Mouse (Mus musculus): ENCODE results near the gene Esyt2. TPM values are rescaled to one million over a fixed set of nuclear protein-coding genes. Genes with fewer than 3 reads are reported as not detected.

Esyt2 gene
- polyA plus RNA-seq (2016; fragmentation: Nextera tagmentation; extraction: Ambion mirVana): 20.9 TPM in 2 replicates

DNA sequence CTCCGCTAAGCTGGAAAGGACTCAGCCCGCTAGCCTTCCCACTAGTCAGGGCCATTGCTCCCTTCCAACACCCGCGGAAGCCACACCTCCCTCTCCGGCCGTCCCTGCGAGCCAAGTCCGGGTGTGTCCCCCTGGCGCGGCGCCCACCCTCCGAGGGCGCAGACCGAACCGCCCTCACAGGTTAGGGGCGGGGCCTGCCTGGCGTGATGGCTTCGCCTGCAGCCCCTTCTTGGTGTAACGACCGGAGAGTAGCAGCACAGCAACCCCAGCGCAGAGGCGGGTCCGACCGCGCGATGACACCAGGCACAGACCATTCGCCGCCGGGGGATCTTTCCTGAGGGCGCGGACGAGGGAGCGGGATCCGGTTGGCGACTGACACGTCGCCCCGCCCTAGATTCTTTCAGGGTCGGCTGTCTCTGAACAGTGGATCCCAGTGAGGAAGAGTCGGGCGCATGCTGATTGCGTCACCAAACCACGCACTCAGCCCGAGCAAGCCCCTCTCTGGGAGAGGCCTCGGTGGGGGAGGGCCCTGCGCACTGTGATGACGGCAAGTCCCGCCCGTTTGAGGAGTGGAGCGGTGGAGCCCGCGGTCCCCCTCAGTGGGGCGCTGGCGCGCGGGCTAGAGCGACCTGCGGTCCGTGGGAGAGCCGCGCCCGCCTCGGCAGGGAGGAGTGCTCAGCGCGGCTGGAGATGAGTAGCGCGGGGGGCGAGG is at the start of gene Esyt2:
TSS of gene Esyt2 (plus strand) at position 544 of the 712 bp plus-strand sequence.
- Histone ChIP-seq H3K9me3 (replicated peaks) (no peaks in the 10 kb centered on the region), H3K27ac (peak within 1 kb of the TSS; percentile 97), H3K27me3 (no peaks in the 10 kb centered on the region), H3K4me1 (peaks cover 9% of the 10 kb centered on the region), H3K36me3 (no peaks in the 10 kb centered on the region), H3K4me3 (peak within 1 kb of the TSS; percentile 83), H3K9ac (peak within 1 kb of the TSS; percentile 91), H3K4me2 (replicated peaks) (peak within 1 kb of the TSS; percentile 99)
- WGBS: under 1% methylated on average over 66 of the region's 68 CpGs
- peak; percentile 98 for ATAC-seq (ENCODE audit: low FRiP score)

- Histone ChIP-seq H3K36me3 (0 out of 2 replicates have a peak, but pooled peaks cover 7% of the 10 kb centered on the region), H3K4me3 (no peak overlapping the region), H3K9me3 (replicated peaks) (no peaks in the 10 kb centered on the region), H3K4me1 (no peaks in the 10 kb centered on the region), H3K4me2 (replicated peaks) (no peak overlapping the region), H3K27me3 (no peaks in the 10 kb centered on the region), H3K27ac (no peak overlapping the region), H3K9ac (no peak overlapping the region)
- 77% methylated on average over 12 of the region's 12 CpGs for WGBS
- ATAC-seq (ENCODE audit: low FRiP score): no peak
Measured at GRCm38 (mm10) chr12:116231612-116232011, 49.4 kb upstream of the Esyt2 start.

DNA sequence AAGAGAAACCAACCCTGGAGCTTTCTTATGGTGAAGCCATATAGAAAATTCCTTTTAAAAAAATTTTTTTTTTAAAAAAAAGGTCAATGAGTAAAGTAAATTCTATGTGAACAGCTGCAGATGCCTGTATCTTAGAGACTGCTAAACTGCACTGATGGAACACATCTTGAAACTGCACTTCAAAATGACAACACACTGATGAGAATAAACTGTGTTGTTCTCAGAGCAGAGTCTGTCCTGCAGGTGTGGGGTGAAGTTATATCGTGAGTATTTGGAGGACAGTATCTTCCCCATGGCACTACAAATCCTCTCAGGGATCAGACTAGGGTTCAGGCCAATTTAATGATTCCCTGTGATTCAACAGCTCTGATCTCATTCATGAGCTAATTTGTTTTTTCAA is 48.9 kb upstream of the Esyt2 start:
- 86% methylated on average over 1 of the region's 1 CpGs for WGBS
- H3K27ac ChIP-seq: no peak overlapping the region
- 0 out of 2 replicates have a peak, but pooled peaks cover 4% of the 10 kb centered on the region for H3K36me3 ChIP-seq
- H3K4me3 ChIP-seq: no peak overlapping the region
- no peak overlapping the region for H3K4me2 ChIP-seq (replicated peaks)
- H3K27me3 ChIP-seq: no peaks in the 10 kb centered on the region
- no peaks in the 10 kb centered on the region for H3K9me3 ChIP-seq (replicated peaks)
- no peak overlapping the region for H3K9ac ChIP-seq
- no peak for ATAC-seq (ENCODE audit: low FRiP score)
- no peaks in the 10 kb centered on the region for H3K4me1 ChIP-seq

- no peak for ATAC-seq (ENCODE audit: low FRiP score)
- no peaks in the 10 kb centered on the region for H3K27me3 ChIP-seq
- H3K4me1 ChIP-seq: no peaks in the 10 kb centered on the region
- H3K4me2 ChIP-seq (replicated peaks): no peak overlapping the region
- peaks cover 2% of the 10 kb centered on the region for H3K36me3 ChIP-seq
- H3K27ac ChIP-seq: no peak overlapping the region
- H3K9me3 ChIP-seq (replicated peaks): no peaks in the 10 kb centered on the region
- no peak overlapping the region for H3K4me3 ChIP-seq
- WGBS: 87% methylated on average over 4 of the region's 4 CpGs
- no peak overlapping the region for H3K9ac ChIP-seq
Measured at GRCm38 (mm10) chr12:116235356-116235755, 45.6 kb upstream of the Esyt2 start.

GRCm38 (mm10) chr12:116236658-116237057 is 44.3 kb upstream of the Esyt2 start:
- Histone ChIP-seq H3K4me3 (no peak overlapping the region), H3K36me3 (peaks cover 10% of the 10 kb centered on the region), H3K9ac (no peak overlapping the region), H3K27ac (no peak overlapping the region), H3K9me3 (replicated peaks) (no peaks in the 10 kb centered on the region), H3K4me2 (replicated peaks) (no peak overlapping the region), H3K27me3 (no peaks in the 10 kb centered on the region), H3K4me1 (no peaks in the 10 kb centered on the region)
- WGBS: 84% methylated on average over 3 of the region's 3 CpGs
- ATAC-seq (ENCODE audit: low FRiP score): no peak

GRCm38 (mm10) chr12:116238370-116238769 is 42.6 kb upstream of the Esyt2 start:
- H3K27me3 ChIP-seq: no peaks in the 10 kb centered on the region
- no peak for ATAC-seq (ENCODE audit: low FRiP score)
- H3K9ac ChIP-seq: no peak overlapping the region
- peaks cover 10% of the 10 kb centered on the region for H3K36me3 ChIP-seq
- no peaks in the 10 kb centered on the region for H3K9me3 ChIP-seq (replicated peaks)
- no peaks in the 10 kb centered on the region for H3K4me1 ChIP-seq
- H3K4me3 ChIP-seq: no peak overlapping the region
- H3K27ac ChIP-seq: no peak overlapping the region
- no peak overlapping the region for H3K4me2 ChIP-seq (replicated peaks)

DNA sequence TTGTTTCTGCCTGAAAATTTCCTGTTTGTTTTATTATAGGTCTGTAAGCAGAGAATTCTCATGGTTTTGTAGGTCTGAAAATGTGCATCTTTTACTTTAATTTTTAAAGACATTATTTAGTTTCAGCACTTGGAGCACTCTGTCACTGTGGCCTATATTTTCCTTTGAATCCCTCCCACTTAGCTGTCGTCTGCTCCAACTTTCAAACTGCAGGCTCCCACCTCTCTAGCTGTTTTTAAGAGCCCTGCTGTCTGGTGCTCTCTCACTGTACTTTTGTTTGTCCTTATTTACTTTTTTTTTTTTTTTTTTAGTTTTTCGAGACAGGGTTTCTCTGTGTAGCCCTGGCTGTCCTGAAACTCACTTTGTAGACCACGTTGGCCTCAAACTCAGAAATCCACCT is 42.2 kb upstream of the Esyt2 start:
- H3K4me1 ChIP-seq: no peaks in the 10 kb centered on the region
- no peak overlapping the region for H3K27ac ChIP-seq
- no peak overlapping the region for H3K4me3 ChIP-seq
- H3K27me3 ChIP-seq: no peaks in the 10 kb centered on the region
- no peaks in the 10 kb centered on the region for H3K9me3 ChIP-seq (replicated peaks)
- WGBS: 78% methylated on average over 3 of the region's 3 CpGs
- H3K9ac ChIP-seq: no peak overlapping the region
- no peak for ATAC-seq (ENCODE audit: low FRiP score)
- H3K4me2 ChIP-seq (replicated peaks): no peak overlapping the region
- H3K36me3 ChIP-seq: peaks cover 12% of the 10 kb centered on the region

DNA sequence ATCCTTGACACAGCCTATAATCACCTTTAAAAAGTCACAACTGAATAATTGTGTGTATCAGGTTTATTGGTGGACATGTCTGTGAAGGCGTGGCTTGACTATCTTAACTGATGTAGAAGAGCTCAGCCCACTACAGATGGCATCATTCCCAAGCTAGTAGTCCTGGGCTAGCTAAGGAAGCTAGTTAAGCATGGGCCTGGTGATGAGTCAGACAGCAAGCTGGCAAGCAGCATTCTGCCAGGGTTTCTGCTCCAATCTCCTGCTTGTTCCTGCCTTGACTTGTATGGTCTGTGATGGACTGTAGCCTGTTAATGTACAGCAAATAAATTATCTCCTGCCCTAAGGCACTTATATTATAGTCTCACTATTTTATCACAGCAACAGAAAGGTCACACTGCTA is 36.4 kb upstream of the Esyt2 start:
- Histone ChIP-seq H3K27me3 (no peaks in the 10 kb centered on the region), H3K27ac (no peak overlapping the region), H3K36me3 (peaks cover 44% of the 10 kb centered on the region), H3K4me1 (no peaks in the 10 kb centered on the region), H3K4me2 (replicated peaks) (no peak overlapping the region), H3K9ac (no peak overlapping the region), H3K9me3 (replicated peaks) (no peaks in the 10 kb centered on the region), H3K4me3 (no peak overlapping the region)
- 85% methylated on average over 1 of the region's 1 CpGs for WGBS
- no peak for ATAC-seq (ENCODE audit: low FRiP score)

- 80% methylated on average over 8 of the region's 8 CpGs for WGBS
- ATAC-seq (ENCODE audit: low FRiP score): no peak
- no peaks in the 10 kb centered on the region for H3K27me3 ChIP-seq
- H3K36me3 ChIP-seq: peaks cover 23% of the 10 kb centered on the region; the same call in 1 of the 2 replicates
- H3K27ac ChIP-seq: no peak overlapping the region
- H3K4me3 ChIP-seq: no peak overlapping the region
- no peak overlapping the region for H3K9ac ChIP-seq
- no peaks in the 10 kb centered on the region for H3K9me3 ChIP-seq (replicated peaks)
- no peak overlapping the region for H3K4me2 ChIP-seq (replicated peaks)
- no peaks in the 10 kb centered on the region for H3K4me1 ChIP-seq
Measured at GRCm38 (mm10) chr12:116254652-116255051, 26.3 kb upstream of the Esyt2 start.

DNA sequence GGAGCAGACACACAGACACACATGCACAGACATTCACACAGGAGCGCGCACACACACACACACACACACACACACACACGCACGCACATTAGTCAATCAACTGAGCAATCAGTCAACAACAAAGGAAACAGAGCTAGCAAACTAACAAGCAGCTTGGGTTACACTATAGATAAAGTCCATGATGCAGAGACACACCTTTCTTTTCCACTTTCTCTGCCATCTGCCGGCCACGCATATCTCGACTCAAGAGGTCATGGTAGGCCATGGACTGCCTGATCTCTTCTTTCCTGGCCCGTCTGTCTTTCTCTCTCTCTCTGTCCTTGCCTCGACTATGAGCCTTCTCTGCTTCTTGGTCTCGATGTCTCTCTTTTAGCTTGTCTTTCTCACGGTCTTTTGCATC is 25.4 kb upstream of the Esyt2 start:
- H3K27me3 ChIP-seq: no peaks in the 10 kb centered on the region
- ATAC-seq (ENCODE audit: low FRiP score): no peak
- 91% methylated on average over 11 of the region's 11 CpGs for WGBS
- no peaks in the 10 kb centered on the region for H3K4me1 ChIP-seq
- no peak overlapping the region for H3K27ac ChIP-seq
- H3K36me3 ChIP-seq: peaks cover 23% of the 10 kb centered on the region; the same call in 1 of the 2 replicates
- no peak overlapping the region for H3K9ac ChIP-seq
- no peaks in the 10 kb centered on the region for H3K9me3 ChIP-seq (replicated peaks)
- no peak overlapping the region for H3K4me2 ChIP-seq (replicated peaks)
- H3K4me3 ChIP-seq: no peak overlapping the region

DNA sequence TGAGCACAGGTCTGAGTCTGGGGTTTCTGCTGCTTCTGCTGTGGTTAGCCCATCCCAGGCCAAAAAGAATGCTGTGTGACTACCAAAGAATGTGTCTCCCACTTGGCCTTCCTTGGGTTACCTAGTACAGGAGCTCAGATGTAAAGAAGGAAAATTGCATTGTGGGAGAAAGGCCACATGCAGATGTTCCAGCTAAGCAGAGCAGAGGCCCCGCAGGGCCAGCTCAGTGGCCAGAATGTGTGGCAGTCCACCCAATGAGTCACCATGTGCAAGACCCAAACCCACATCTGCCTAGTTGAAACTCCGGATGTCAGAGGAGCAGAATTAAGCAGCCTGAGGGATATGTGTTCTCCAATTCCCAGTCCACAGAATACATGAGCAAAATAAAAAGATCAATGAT is 22.7 kb upstream of the Esyt2 start:
- Histone ChIP-seq H3K36me3 (peaks cover 16% of the 10 kb centered on the region; the same call in 1 of the 2 replicates), H3K4me2 (replicated peaks) (no peak overlapping the region), H3K9me3 (replicated peaks) (no peaks in the 10 kb centered on the region), H3K27ac (no peak overlapping the region), H3K9ac (no peak overlapping the region), H3K27me3 (no peaks in the 10 kb centered on the region), H3K4me1 (0 out of 2 replicates have a peak, but pooled peaks cover 2% of the 10 kb centered on the region), H3K4me3 (no peak overlapping the region)
- WGBS: 90% methylated on average over 2 of the region's 2 CpGs
- no peak for ATAC-seq (ENCODE audit: low FRiP score)

DNA sequence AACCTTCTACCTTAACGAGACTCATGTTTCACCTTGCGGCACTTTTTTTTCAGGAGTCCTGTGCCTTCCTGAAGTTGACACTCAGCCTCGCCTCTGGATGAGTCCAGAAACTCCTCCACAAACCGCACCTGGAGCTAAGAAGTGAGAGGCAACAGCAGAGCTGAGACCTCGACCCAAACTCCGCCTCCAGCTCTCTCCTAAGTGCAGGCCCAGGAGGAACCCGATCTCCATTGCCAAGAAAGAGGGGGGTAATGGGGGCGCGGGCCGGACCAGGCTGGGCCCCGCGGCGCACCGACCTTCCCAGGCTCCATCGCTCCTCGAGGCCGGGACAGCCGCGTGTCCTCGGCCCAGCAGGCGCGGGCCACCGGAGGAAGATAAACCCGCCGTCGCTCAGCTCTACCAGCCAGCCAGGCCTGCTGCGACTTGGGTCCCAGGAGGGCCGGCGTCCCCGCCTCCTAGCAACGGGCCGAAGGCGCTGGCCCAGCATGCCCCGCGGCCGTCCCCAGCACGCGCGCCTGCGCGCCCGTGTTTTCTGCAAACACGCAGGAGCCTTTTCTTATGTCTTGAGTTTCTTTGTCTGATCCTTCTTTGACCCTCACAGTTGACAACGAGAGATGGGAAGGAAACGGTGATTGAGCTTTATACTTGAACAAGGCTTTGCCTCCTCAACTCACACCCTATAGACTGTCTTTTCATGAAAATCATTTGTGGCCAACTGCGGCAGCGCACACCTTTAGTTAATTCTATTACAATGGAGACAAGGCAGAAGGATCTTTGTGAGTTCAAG is 18.2 kb upstream of the Esyt2 start, which contains the start of gene Wdr60:
TSS of gene Wdr60 (minus strand) at position 468 of the 787 bp plus-strand sequence.
- Histone ChIP-seq H3K4me1 (0 out of 2 replicates have a peak, but pooled peaks cover 2% of the 10 kb centered on the region), H3K27me3 (no peaks in the 10 kb centered on the region), H3K4me2 (replicated peaks) (peak within 1 kb of the TSS; percentile 67), H3K27ac (peak within 1 kb of the TSS; percentile 76), H3K4me3 (peak within 1 kb of the TSS; percentile 62), H3K36me3 (no peaks in the 10 kb centered on the region), H3K9me3 (replicated peaks) (no peaks in the 10 kb centered on the region), H3K9ac (peak within 1 kb of the TSS; percentile 72)
- 3% methylated on average over 47 of the region's 47 CpGs for WGBS
- peak; percentile 99 for ATAC-seq (ENCODE audit: low FRiP score)

Measured in hindbrain, embryonic 12.5 days (tissue).